Mouse (Mus musculus): ENCODE results near the gene Rab11fip3. TPM values are rescaled to one million over a fixed set of nuclear protein-coding genes. Genes with fewer than 3 reads are reported as not detected.

The Rab11fip3 gene
- total and polyA plus RNA-seq, 2 experiments from 2014 or later, result 16.6 to 34.7 TPM

DNA sequence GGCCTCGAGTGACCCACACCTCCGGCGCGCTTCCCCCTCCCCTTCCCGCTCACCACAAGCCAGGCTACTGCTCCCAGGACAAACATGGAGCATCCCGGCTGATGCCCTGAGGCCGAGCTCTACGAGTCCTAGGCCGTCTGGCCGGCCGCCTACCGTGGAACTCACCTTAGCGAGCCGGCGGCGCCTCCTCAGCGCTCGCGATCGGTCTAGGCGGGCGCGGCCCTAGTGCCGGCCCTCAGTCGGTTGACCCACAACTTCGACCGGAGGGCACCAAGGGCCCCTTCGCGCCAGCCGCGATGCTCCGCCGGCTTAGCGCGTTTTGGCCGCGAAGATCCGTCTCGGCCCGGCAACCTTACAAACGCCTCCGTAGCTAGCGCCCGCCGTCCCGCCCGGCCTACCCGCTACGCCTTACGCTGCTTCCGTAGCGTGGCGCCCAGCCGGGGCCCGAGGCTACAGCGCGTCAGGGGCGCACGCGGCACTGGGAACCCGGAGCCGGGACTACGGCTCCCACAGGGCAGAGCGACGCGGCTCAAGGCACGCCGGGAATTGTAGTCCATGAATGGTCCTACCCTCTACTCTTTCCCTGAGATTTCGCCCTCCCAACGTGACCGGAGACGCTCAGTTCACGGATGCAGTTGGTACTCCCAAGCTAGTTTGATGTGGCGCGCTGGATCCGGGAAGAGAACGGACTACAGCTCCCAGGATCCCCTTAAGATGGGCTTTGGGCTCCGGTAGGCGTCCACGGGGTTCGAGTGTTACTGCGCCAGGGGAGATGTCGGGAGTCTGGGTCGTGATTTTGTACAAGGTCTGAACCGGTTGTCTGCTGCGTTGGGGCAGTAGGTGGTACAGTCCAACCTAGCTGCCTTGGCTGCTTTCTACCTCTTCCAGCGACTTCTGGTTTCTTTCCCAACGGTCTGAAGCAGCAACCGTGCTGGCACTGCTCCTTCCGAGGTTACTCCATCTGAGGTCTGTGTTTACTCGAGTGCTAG, 83.8 kb downstream of the Rab11fip3 start, which contains the start of gene Capn15:
Gene Capn15, minus strand, starts transcription at position 491 of the 989 bp plus-strand sequence.
- no peaks in the 10 kb centered on the region for H3K27me3 ChIP-seq (ENCODE audit: insufficient read depth, low read length)
- peaks cover 16% of the 10 kb centered on the region for H3K4me1 ChIP-seq (ENCODE audit: insufficient read depth, low read length)
- H3K9me3 ChIP-seq (ENCODE audit: low read length), result no peaks in the 10 kb centered on the region
- H3K9ac ChIP-seq (replicated peaks; ENCODE audit: low read length), result peak within 1 kb of the TSS; percentile 84
- DNase-seq (ENCODE audit: low spot score) (peak; percentile 98), ATAC-seq (peak; percentile 99)
- no peak for TF ChIP-seq CTCF (IDR thresholded peaks at IDR 0.05; ENCODE audit: low read depth)
- peak within 1 kb of the TSS; percentile 83 for H3K27ac ChIP-seq
- under 1% methylated on average over 91 of the region's 91 CpGs for WGBS
- peak within 1 kb of the TSS; percentile 85 for H3K4me2 ChIP-seq (ENCODE audit: low read depth, low read length)
- H3K36me3 ChIP-seq (ENCODE audit: insufficient read depth, low read length), result peaks cover 6% of the 10 kb centered on the region
- peak within 1 kb of the TSS; percentile 89 for H3K4me3 ChIP-seq (ENCODE audit: low read length)

DNA sequence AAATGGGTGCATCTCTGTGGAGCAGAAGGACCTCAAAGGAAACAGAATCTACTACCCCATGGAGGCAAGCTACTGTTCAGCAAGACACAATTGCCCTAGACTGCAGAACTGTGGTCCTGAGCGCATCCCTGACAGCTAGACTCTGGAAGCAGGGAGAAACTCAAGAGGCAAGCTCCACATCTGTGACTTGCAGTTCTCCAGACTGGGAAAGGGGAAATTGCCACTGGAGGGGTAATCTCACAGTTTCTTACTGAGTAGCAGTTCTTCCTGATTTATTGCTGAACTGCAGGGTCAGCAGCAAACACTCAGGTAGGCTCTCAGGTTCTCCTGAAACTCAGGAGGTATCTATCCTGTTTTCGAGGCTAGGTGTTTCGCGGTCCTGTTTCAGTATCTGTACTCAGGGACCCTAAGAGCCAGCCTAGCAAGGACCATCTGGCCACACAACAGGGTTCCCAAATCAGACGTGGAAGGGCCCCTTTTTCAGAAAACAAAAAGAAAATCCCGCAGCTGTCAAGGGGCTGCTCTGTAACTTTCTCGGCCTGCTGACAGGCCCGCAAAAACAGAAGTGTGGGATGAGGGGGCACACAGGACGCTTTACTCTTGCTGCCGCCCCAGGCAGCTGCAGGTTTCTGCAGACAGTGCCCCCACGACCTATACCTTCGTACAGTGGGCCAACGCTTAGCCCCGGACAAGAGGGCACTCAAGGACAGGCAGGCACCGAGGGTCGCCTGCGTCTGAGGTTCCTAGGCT, 84.6 kb downstream of the Rab11fip3 start:
- peak overlapping the region; percentile 85 for H3K4me2 ChIP-seq (ENCODE audit: low read depth, low read length)
- peak overlapping the region; percentile 89 for H3K4me3 ChIP-seq (ENCODE audit: low read length)
- H3K36me3 ChIP-seq (ENCODE audit: insufficient read depth, low read length), result no peaks in the 10 kb centered on the region; the same call in none of the 2 replicates
- DNase-seq (ENCODE audit: low spot score) (peak; percentile 17), ATAC-seq (no peak)
- H3K27ac ChIP-seq, result peak overlapping the region; percentile 83
- 9% methylated on average over 17 of the region's 17 CpGs for WGBS
- H3K27me3 ChIP-seq (ENCODE audit: insufficient read depth, low read length), result no peaks in the 10 kb centered on the region
- TF ChIP-seq CTCF (IDR thresholded peaks at IDR 0.05; ENCODE audit: low read depth), result no peak
- peak overlapping the region; percentile 84 for H3K9ac ChIP-seq (replicated peaks; ENCODE audit: low read length)
- peaks cover 16% of the 10 kb centered on the region for H3K4me1 ChIP-seq (ENCODE audit: insufficient read depth, low read length)
- no peaks in the 10 kb centered on the region for H3K9me3 ChIP-seq (ENCODE audit: low read length)

GRCm38 (mm10) chr17:25984066-25984465, 85.3 kb downstream of the Rab11fip3 start:
- Histone ChIP-seq H3K9me3 (ENCODE audit: low read length) (no peaks in the 10 kb centered on the region), H3K4me1 (ENCODE audit: insufficient read depth, low read length) (peaks cover 16% of the 10 kb centered on the region), H3K36me3 (ENCODE audit: insufficient read depth, low read length) (no peaks in the 10 kb centered on the region; the same call in 1 of the 2 replicates), H3K9ac (replicated peaks; ENCODE audit: low read length) (peak overlapping the region; percentile 84), H3K4me3 (ENCODE audit: low read length) (peak overlapping the region; percentile 89), H3K27ac (peak overlapping the region; percentile 83; the same call in 1 of the 2 replicates), H3K27me3 (ENCODE audit: insufficient read depth, low read length) (no peaks in the 10 kb centered on the region), H3K4me2 (ENCODE audit: low read depth, low read length) (peak overlapping the region; percentile 85)
- WGBS, result 92% methylated on average over 1 of the region's 1 CpGs
- DNase-seq (ENCODE audit: low spot score) (no peak), ATAC-seq (no peak)
- TF ChIP-seq CTCF (IDR thresholded peaks at IDR 0.05; ENCODE audit: low read depth), result no peak

DNA sequence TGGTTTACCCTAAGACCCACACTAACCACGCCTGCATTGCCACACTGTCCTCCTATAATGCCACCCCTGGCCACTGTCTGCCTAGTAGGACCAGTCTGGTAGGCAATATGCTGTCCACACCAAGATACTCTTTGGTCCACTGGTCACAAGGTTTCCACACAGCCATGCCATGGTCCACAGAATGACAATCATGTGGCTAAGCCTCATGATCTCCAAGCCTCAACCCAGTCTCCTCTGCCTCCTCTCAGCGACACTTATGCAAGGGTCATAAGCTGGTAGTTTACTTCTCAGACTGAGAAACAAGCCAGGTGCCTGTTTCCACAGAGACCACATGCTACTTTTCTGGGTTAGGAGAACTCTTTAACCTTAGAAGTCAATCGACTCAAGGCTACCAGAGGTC, 86.4 kb downstream of the Rab11fip3 start:
- ATAC-seq (no peak), DNase-seq (ENCODE audit: low spot score) (no peak)
- no peak for TF ChIP-seq CTCF (IDR thresholded peaks at IDR 0.05; ENCODE audit: low read depth)
- H3K9ac ChIP-seq (replicated peaks; ENCODE audit: low read length), result no peak overlapping the region
- no peak overlapping the region for H3K4me2 ChIP-seq (ENCODE audit: low read depth, low read length)
- H3K4me3 ChIP-seq (ENCODE audit: low read length), result no peak overlapping the region
- WGBS, result 92% methylated on average over 3 of the region's 3 CpGs
- peaks cover 16% of the 10 kb centered on the region for H3K4me1 ChIP-seq (ENCODE audit: insufficient read depth, low read length)
- H3K36me3 ChIP-seq (ENCODE audit: insufficient read depth, low read length), result no peaks in the 10 kb centered on the region; the same call in 1 of the 2 replicates
- H3K27me3 ChIP-seq (ENCODE audit: insufficient read depth, low read length), result no peaks in the 10 kb centered on the region
- no peaks in the 10 kb centered on the region for H3K9me3 ChIP-seq (ENCODE audit: low read length)
- no peak overlapping the region for H3K27ac ChIP-seq

- no peak overlapping the region for H3K9ac ChIP-seq (replicated peaks; ENCODE audit: low read length)
- no peaks in the 10 kb centered on the region for H3K27me3 ChIP-seq (ENCODE audit: insufficient read depth, low read length)
- H3K4me1 ChIP-seq (ENCODE audit: insufficient read depth, low read length), result peaks cover 16% of the 10 kb centered on the region
- H3K4me2 ChIP-seq (ENCODE audit: low read depth, low read length), result no peak overlapping the region
- WGBS, result 79% methylated on average over 5 of the region's 5 CpGs
- H3K36me3 ChIP-seq (ENCODE audit: insufficient read depth, low read length), result no peaks in the 10 kb centered on the region
- no peaks in the 10 kb centered on the region for H3K9me3 ChIP-seq (ENCODE audit: low read length)
- no peak for ATAC-seq
- peak; percentile 17 for DNase-seq (ENCODE audit: low spot score)
- H3K27ac ChIP-seq, result no peak overlapping the region
- no peak for TF ChIP-seq CTCF (IDR thresholded peaks at IDR 0.05; ENCODE audit: low read depth)
- no peak overlapping the region for H3K4me3 ChIP-seq (ENCODE audit: low read length)
These were observed 88.5 kb downstream of the Rab11fip3 start for GRCm38 (mm10) chr17:25980854-25981253.

DNA sequence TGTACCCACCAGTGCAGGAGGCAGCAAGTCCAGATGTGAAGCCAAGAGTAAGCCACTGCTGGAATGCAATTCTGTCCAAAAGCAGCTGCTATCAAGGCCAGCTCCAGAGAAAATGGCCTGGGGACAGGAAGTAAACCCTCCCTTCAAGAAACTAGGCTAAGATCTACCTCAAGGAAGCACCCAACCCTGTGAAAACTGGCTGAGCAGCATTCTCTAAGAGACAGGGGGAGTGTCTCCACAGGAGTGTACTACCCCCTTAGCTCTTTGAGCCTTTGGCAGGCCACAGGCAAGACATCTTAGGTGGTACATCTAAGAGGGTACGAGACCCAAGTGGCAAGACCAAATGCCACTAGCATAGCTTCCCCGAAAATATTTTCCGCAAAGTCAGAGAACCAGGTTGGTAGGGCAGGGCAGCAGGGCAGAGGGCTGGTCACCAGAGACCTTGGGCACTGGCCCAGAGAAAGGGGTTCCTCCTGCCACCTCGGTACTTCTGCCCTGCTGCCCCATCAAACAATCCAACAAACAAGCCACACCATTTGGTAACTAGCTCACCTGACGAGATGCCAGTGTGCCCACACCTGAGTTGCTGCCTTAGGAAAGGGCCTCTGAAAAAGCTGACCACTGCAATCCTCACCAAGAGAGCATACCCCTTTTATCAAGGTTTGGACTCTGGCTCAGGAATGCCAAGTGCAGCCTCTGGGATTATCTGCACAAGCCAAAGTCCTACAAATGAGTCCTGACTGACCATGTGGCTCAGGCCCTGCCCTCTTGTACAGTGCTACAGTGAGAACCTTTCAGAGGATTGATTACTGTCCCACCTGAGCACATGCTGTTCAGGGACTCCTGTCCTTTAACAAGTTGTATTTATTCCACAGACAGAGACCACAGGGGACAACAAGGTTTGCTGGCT, 89.3 kb downstream of the Rab11fip3 start:
- DNase-seq (ENCODE audit: low spot score), result no peak
- WGBS, result 92% methylated on average over 5 of the region's 5 CpGs
- no peak for ATAC-seq
- Histone ChIP-seq H3K27me3 (ENCODE audit: insufficient read depth, low read length) (no peaks in the 10 kb centered on the region), H3K4me2 (ENCODE audit: low read depth, low read length) (no peak overlapping the region), H3K27ac (no peak overlapping the region), H3K4me3 (ENCODE audit: low read length) (no peak overlapping the region), H3K9me3 (ENCODE audit: low read length) (no peaks in the 10 kb centered on the region), H3K36me3 (ENCODE audit: insufficient read depth, low read length) (no peaks in the 10 kb centered on the region), H3K4me1 (ENCODE audit: insufficient read depth, low read length) (peaks cover 16% of the 10 kb centered on the region), H3K9ac (replicated peaks; ENCODE audit: low read length) (no peak overlapping the region)
- no peak for TF ChIP-seq CTCF (IDR thresholded peaks at IDR 0.05; ENCODE audit: low read depth)
